Mouse (Mus musculus) E14TG2a.4 (cell line): ENCODE measurements at regions not wholly inside any gene's neighbourhood (a gene's known extent, or its start where the extent isn't known, plus 50 kb on each side); places are given as distances from the start of the nearest gene placed in this dataset.

ENCODE experiments used
- CTCF ChIP-seq: conservative IDR thresholded peaks from 2 replicates; pipeline ENCODE4 v1.5.1; 2014; ENCODE audit warnings: low read length
- POU5F1 ChIP-seq: IDR thresholded peaks from 2 replicates; pipeline ENCODE4 v1.6.1; 2014; ENCODE audit warnings: low read length, borderline replicate concordance

DNA sequence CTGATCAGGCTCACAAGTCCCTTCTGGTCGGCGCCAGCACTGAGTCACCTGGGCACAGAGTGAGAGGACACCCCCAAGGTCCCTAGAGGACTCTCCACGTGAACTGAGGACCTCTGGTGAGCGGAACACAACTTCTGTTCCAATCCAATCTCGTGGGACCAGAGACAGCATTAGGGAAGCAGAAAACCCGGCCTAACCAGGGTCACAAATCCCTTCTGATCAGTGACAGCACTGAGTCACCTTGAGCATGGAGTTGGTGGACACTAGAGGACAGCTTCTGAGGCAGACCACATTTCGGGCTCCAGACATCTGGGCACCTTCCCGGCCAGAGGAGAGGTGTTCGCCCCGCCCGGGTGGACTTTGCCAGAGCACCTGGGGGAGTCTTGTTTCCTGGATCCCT is 412.3 kb upstream of the Arid1b start:
- no peak for TF ChIP-seq CTCF
- no peak for TF ChIP-seq POU5F1
